Mouse (Mus musculus): ENCODE data around the gene Btbd11. TPM values are rescaled to one million over a fixed set of nuclear protein-coding genes. Genes with fewer than 3 reads are reported as not detected.

The Btbd11 gene
- total and polyA plus RNA-seq, 3 experiments: 10.1 to 18.5 (median 15.4) TPM

DNA sequence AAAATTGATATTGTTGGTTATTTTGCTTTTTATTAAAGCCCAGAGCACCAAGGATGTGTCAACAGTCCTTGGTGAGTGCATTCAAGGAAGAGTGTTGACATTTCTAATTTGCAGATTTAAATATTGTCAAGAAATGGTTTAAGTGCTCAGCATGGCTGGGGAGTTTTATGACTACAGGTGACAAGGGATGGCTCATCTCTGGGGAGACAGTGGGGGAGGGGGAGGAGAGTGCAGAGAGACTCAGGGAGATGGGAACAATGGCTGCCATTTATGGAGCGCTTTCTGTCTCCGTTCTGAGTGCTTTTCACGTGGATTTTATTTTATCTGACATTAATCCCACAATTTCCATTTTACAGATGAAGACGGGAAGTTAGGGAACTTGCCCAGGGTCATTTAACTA is 81.9 kb downstream of the Btbd11 start:
- no peak overlapping the region for H3K9ac ChIP-seq (ENCODE audit: insufficient read depth, low read depth)
- H3K4me3 ChIP-seq (replicated peaks in 1 of 3; ENCODE audit: low read depth in 2 of 3, low read length in 2 of 3, poor library complexity in 1 of 3): no peak overlapping the region
- no peak for TF ChIP-seq MAX (IDR thresholded peaks at IDR 0.05; ENCODE audit: low read length)
- no peak for TF ChIP-seq KAT2A (IDR thresholded peaks at IDR 0.05; ENCODE audit: insufficient replicate concordance, low read length)
- no peak for TF ChIP-seq HCFC1 (IDR thresholded peaks at IDR 0.05; ENCODE audit: low read depth, low read length)
- no peak for TF ChIP-seq SMC3 (IDR thresholded peaks at IDR 0.05; ENCODE audit: low read depth, low read length)
- TF ChIP-seq BHLHE40 (IDR thresholded peaks at IDR 0.05; ENCODE audit: low read depth, low read length): no peak
- TF ChIP-seq NELFE (IDR thresholded peaks at IDR 0.05; ENCODE audit: low read depth, low read length): no peak
- no peak for TF ChIP-seq SIN3A (IDR thresholded peaks at IDR 0.05; ENCODE audit: low read length)
- TF ChIP-seq MEF2A (IDR thresholded peaks at IDR 0.05; ENCODE audit: borderline replicate concordance, low read depth, low read length): no peak
- dilution Hi-C loops (cut with MboI; ENCODE audit: extremely low pct_ligation_motif_present, extremely low pct_unique_long_range_greater_than_20kb, low sequenced_read_pairs): no loop called here
- H3K36me3 ChIP-seq (replicated peaks in 1 of 2; ENCODE audit: control insufficient read depth in 1 of 2, insufficient read depth in 1 of 2, low read length in 1 of 2): peaks cover 0 to 25% of the 10 kb centered on the region in 2 experiments
- H3K9me3 ChIP-seq (replicated peaks; ENCODE audit: low read length): no peaks in the 10 kb centered on the region
- no peaks in the 10 kb centered on the region for H3K27me3 ChIP-seq (replicated peaks)
- no peak for DNase-seq (ENCODE audit: extremely low read depth)
- no peaks in the 10 kb centered on the region for H3K79me2 ChIP-seq (replicated peaks; ENCODE audit: control insufficient read depth, extremely low read depth, insufficient read depth, poor library complexity, severe bottlenecking)
- in situ Hi-C loops (cut with MboI; ENCODE audit: low pct_ligation_motif_present, low pct_unique_long_range_greater_than_20kb, low sequenced_read_pairs): no loop called here
- peaks cover 5 to 76% of the 10 kb centered on the region in 2 experiments for H3K4me1 ChIP-seq (ENCODE audit: control insufficient read depth in 1 of 2, insufficient read depth in 2 of 2)
- no peak overlapping the region for H3K4me2 ChIP-seq (ENCODE audit: insufficient read depth, low read depth, poor library complexity, severe bottlenecking)
- no peak overlapping the region for H3K27ac ChIP-seq (ENCODE audit: insufficient read depth, low read depth)

DNA sequence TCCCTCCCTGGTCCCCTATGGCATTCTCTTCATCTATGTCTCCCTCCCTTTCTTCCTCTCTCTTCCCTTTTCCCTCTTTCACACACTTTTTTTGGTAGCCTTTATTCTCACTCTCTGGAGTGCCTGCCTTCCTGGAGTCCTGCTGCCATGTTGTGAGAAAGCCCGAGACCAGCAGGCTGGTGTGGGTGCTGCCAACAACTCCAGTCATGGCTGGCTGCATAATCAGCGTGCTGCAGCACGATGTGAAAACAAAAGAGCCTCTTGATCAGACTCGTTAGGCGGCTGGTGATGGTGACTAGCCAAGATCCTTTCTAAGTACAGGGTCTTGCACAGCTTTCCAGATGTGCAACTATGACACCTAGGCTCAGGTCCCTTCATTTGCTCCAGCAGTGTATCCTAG is 82.7 kb downstream of the Btbd11 start:
- H3K36me3 ChIP-seq (replicated peaks in 1 of 2; ENCODE audit: control insufficient read depth in 1 of 2, insufficient read depth in 1 of 2, low read length in 1 of 2): peaks cover 0 to 26% of the 10 kb centered on the region in 2 experiments
- H3K4me1 ChIP-seq (ENCODE audit: control insufficient read depth in 1 of 2, insufficient read depth in 2 of 2): peaks cover 5 to 73% of the 10 kb centered on the region in 2 experiments
- H3K9ac ChIP-seq (ENCODE audit: insufficient read depth, low read depth): no peak overlapping the region
- H3K27ac ChIP-seq (ENCODE audit: insufficient read depth, low read depth): no peak overlapping the region
- TF ChIP-seq HCFC1 (IDR thresholded peaks at IDR 0.05; ENCODE audit: low read depth, low read length) (no peak), RAD21 (IDR thresholded peaks at IDR 0.05; ENCODE audit: low read depth, low read length) (no peak), BHLHE40 (IDR thresholded peaks at IDR 0.05; ENCODE audit: low read depth, low read length) (no peak), CTCF (conservative IDR thresholded peaks at IDR 0.05 in 1 of 2, IDR thresholded peaks at IDR 0.05 in 1 of 2; ENCODE audit: low read depth in 2 of 2, low read length in 2 of 2) (no peak), MXI1 (IDR thresholded peaks at IDR 0.05; ENCODE audit: low read depth, low read length) (no peak), NRF1 (IDR thresholded peaks at IDR 0.05; ENCODE audit: low read depth, low read length) (no peak), ZKSCAN1 (IDR thresholded peaks at IDR 0.05; ENCODE audit: borderline replicate concordance, low read depth, low read length) (no peak), E2F4 (IDR thresholded peaks at IDR 0.05; ENCODE audit: insufficient replicate concordance, low read depth, low read length) (no peak), NELFE (IDR thresholded peaks at IDR 0.05; ENCODE audit: low read depth, low read length) (no peak), TCF12 (IDR thresholded peaks at IDR 0.05; ENCODE audit: low read depth, low read length) (no peak), PAX5 (IDR thresholded peaks at IDR 0.05; ENCODE audit: low read length) (no peak), USF2 (conservative IDR thresholded peaks at IDR 0.05; ENCODE audit: low read depth, low read length) (no peak), UBTF (IDR thresholded peaks at IDR 0.05; ENCODE audit: low read depth, low read length) (no peak), MAX (IDR thresholded peaks at IDR 0.05; ENCODE audit: low read length) (no peak), JUND (conservative IDR thresholded peaks at IDR 0.05; ENCODE audit: low read depth, low read length) (no peak), ZNF384 (IDR thresholded peaks at IDR 0.05; ENCODE audit: low read depth, low read length) (no peak), MAZ (IDR thresholded peaks at IDR 0.05; ENCODE audit: low read depth, low read length) (no peak)
- no peaks in the 10 kb centered on the region for H3K79me2 ChIP-seq (replicated peaks; ENCODE audit: control insufficient read depth, extremely low read depth, insufficient read depth, poor library complexity, severe bottlenecking)
- H3K9me3 ChIP-seq (replicated peaks; ENCODE audit: low read length): no peaks in the 10 kb centered on the region
- no peak overlapping the region for H3K4me2 ChIP-seq (ENCODE audit: insufficient read depth, low read depth, poor library complexity, severe bottlenecking)
- DNase-seq (ENCODE audit: extremely low read depth): no peak
- dilution Hi-C loops (cut with MboI; ENCODE audit: extremely low pct_ligation_motif_present, extremely low pct_unique_long_range_greater_than_20kb, low sequenced_read_pairs): no loop called here
- no peak overlapping the region for H3K4me3 ChIP-seq (replicated peaks in 1 of 3; ENCODE audit: low read depth in 2 of 3, low read length in 2 of 3, poor library complexity in 1 of 3)
- no peaks in the 10 kb centered on the region for H3K27me3 ChIP-seq (replicated peaks)
- in situ Hi-C loops (cut with MboI; ENCODE audit: low pct_ligation_motif_present, low pct_unique_long_range_greater_than_20kb, low sequenced_read_pairs): no loop called here

All from CH12.LX (cell line).